Mouse (Mus musculus) lung, adult 2 months (tissue): ENCODE measurements at regions not wholly inside any gene's neighbourhood (a gene's known extent, or its start where the extent isn't known, plus 50 kb on each side); places are given as distances from the start of the nearest gene placed in this dataset.

Source experiments
- CTCF ChIP-seq: fragments of 200-500 bp; IDR thresholded peaks from 2 replicates; pipeline ENCODE4 v1.5.1; 2011; ENCODE audit warnings: mild to moderate bottlenecking, low read length, control low read depth; ENCODE audit not compliant: insufficient read depth
- POLR2A ChIP-seq: fragments of 200-500 bp; IDR thresholded peaks from 2 replicates; pipeline ENCODE4 v1.6.1; 2011; ENCODE audit warnings: low read depth, mild to moderate bottlenecking, control low read depth, low read length, borderline replicate concordance; ENCODE audit errors: extremely low read depth

- no peak for TF ChIP-seq CTCF
- no peak for TF ChIP-seq POLR2A
Measured at GRCm38 (mm10) chr9:101445293-101445692, 193.7 kb upstream of the Ppp2r3a start.
